Mouse (Mus musculus) heart, adult 2 months (tissue): Measurements from ENCODE around the gene Inpp5e.
A peak's percentile ranks its signal among the peaks of the same experiment; 100 is the strongest.

Source experiments
- CTCF ChIP-seq: fragments of 200-600 bp; IDR thresholded peaks from 2 replicates; pipeline ENCODE4 v1.8.1; 2022; ENCODE audit warnings: antibody characterized with exemption, mild to moderate bottlenecking, moderate library complexity
- EP300 ChIP-seq: fragments of 200-500 bp; IDR thresholded peaks from 2 replicates; pipeline ENCODE4 v1.6.1; 2011; ENCODE audit warnings: low read depth, low read length, control low read depth; ENCODE audit not compliant: insufficient read depth
- POLR2A ChIP-seq: fragments of 200-500 bp; IDR thresholded peaks from 2 replicates; pipeline ENCODE4 v1.6.1; 2011; ENCODE audit warnings: mild to moderate bottlenecking, low read depth, low read length, control low read depth; ENCODE audit not compliant: insufficient read depth

DNA sequence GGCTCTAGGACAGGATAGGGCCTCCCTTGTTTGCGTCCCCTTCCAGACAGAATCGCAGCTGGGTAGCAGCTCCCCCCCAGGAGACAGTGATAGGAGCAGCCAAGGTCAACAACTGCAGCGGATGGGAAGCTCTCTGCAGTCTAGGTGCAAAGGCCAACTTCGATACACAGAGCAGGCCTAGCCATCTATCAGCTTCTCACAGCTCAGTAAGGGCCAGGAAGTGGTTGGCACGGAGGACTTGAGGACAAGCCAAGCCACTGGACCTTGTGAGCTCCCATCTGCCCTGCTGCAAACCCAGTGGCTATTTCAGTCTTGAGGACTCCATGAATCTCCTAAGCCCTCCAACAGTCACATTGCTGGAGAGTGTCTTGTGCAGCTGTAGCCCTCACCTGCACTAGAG, 9.4 kb downstream of the Inpp5e start:
- TF ChIP-seq CTCF: no peak
- TF ChIP-seq POLR2A: peak; percentile 23; the same call in 1 of the 2 replicates
- peak; percentile 85; the same call in 1 of the 2 replicates for TF ChIP-seq EP300
